Mouse (Mus musculus): ENCODE measurements around the gene Caly.

GRCm38 (mm10) chr7:140126022-140126350 is 43.6 kb upstream of the Caly start:
- TF ChIP-seq POLR2A (IDR thresholded peaks at IDR 0.05; ENCODE audit: control insufficient read depth, low read depth, low read length) (no peak), CTCF (IDR thresholded peaks at IDR 0.05; ENCODE audit: control insufficient read depth, insufficient read depth, insufficient replicate concordance, low read depth, low read length) (no peak)
